Mouse (Mus musculus) adrenal gland, postnatal 36 days (tissue): ENCODE measurements around the gene Lrrc75a. TPM values are rescaled to one million over a fixed set of nuclear protein-coding genes. Genes with fewer than 3 reads are reported as not detected.

ENCODE experiments used
- DNase-seq, 2 experiments: peaks; one replicate each; pipeline ENCODE4 v3.0.0; 2021; ENCODE audit warnings: mixed read lengths in 1 of 2
- total RNA-seq, 2 experiments: library from RNA; stranded (reverse); gene quantifications; 2 replicates each; pipeline ENCODE4 v1.2.3; 2021

The Lrrc75a gene
- total RNA-seq, 2 experiments from 2014 or later = 28.0 to 31.8 TPM

DNA sequence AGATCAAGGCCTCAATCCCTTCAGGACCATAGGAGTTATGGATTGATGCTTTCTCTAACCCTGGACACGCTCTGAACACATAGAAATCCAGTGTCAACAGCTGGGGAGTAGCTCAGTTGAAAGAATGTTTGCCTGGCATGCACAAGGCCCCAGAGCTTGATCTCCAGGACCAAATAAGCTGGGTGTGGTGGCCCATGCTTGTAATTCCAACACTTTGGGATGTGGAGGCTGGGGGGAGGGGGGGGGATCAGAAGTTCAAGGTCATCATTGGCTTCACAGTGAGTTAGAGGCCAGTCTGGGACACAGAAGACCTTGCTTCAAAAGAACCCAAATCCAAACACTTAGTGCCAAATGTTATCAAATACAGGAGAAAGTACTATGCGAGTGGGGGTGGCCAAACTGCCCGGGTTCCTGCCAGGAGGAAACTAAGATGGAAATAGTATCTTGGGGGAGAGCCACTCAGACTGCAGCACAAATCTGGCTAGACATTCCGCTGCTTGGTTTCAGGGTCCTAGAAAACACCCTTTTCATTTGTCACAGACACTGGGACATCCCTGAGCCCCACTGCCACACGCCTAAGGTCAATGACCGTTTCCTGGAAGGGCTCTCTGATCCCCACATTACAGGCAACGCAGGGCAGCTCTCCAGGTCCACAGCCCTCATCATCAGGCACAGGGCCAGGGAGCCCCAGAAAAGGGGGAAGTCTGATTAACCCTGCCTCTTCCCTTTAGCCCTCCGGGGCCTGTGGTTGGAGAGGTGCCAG lies 2.4 kb downstream of the Lrrc75a start:
- DNase-seq = peak; percentile 58 to 72

DNA sequence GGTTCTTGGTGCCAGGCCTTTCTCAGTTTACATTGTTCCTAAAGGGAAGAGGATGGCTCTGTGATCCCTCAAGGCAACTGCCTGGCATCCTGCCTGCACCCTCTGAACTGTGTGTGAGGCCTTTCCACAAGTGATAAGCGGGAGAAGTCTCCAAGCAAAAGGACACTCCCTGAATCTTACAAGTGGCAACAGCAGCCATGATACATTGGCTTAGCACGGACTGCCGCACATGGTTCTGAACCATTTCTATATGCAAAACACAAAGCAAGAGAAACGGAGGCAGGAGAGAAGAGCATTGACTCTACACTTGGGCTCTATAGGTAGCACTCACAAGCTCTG lies 3.0 kb downstream of the Lrrc75a start:
- peak; percentile 61 to 67 for DNase-seq

DNA sequence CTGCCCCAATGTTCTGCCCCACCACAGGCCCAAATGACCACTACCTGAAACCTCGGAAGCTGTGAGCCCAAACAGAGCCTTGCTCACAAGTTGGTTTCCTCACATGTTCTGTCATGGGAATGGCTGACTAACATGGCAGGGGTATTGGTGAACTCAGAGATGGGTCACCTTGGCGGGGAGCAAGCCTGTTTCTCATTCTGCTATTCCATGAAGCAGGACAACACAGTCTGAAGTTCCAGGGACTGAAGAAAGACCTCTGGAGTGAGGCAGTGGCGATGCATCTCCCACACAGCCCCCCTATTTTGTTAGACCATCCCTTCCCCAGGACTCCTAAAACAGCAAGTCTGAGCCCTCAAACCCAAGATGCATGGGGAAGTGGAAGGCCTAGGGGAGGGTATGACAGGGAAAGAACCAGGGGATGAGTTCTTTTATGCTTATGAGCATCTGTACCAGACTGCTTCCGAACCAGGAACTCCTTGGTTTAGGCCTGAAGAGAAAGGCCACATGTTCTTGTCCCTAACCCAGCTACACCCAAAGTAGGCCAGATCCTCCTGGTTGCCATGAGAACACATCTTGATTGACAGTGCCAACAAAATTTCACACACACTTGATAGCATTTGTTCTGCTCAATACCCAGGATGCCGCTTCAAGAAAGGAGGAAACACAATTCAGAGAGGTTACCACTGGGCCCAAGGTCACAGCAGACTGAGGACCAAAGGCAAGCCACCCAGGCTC lies 3.6 kb downstream of the Lrrc75a start:
- DNase-seq = no peak

DNA sequence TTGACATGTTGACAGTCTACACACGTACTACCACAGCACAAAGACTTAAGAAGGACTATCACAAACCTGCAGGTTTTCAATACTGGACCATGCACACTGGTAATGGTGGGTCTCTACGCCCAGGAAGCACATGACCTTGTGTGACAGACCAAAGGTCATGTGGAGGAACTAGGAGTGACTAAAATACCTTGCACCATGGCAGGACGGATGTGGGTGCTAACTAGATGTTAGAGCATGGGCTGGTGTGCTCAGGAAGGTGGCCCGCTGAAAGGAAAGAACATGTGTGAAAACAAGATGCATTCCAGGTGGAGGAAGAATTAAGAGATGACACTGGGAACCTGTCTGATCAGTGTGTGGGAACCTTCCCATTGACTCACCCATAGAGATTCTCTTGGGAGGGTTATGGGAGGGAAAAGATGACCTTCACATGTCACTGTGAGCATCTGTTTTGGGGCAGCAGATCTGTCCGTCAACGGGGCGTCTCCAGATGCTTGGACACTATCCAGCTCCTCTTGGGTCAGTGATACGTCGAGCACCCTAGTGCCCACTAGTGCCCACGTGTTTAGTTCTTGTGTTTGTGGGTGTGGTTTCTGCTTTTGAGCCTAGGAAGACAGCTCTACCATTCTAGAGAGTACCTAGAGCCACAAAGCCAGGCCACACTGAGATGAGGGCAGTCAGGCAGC lies 4.5 kb downstream of the Lrrc75a start:
- DNase-seq = peak in 1 of 2 experiments; percentile 40

DNA sequence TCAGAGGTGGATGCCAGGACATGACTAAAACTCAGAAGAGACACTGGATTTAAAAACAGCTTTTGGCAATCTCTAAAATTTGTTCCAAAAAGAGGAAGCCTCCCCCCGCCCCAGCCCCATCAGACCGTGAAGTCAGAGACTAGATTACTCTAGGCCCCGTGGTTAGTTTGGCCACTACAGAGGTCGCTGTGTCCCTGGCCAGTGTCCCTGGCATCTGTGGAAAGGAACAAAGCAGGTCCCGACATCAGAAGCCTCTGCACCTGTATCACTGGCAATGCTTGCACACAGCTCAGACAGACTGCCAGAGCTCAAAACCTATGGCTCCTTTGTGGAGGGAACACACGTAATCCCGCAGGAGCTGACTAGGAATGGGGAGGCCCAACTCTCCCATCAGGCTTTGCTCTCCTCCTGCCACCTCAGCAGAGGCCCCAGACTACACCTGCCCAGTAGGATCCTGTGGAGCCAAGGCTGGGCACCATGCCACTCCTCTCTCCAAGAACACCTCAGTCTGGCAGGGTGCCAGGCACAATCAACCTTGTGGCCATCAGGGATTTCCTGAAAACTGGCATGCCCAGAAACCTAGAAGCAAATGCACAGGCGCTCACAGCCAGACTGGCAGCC lies 5.2 kb downstream of the Lrrc75a start:
- DNase-seq = peak; percentile 56 to 65

DNA sequence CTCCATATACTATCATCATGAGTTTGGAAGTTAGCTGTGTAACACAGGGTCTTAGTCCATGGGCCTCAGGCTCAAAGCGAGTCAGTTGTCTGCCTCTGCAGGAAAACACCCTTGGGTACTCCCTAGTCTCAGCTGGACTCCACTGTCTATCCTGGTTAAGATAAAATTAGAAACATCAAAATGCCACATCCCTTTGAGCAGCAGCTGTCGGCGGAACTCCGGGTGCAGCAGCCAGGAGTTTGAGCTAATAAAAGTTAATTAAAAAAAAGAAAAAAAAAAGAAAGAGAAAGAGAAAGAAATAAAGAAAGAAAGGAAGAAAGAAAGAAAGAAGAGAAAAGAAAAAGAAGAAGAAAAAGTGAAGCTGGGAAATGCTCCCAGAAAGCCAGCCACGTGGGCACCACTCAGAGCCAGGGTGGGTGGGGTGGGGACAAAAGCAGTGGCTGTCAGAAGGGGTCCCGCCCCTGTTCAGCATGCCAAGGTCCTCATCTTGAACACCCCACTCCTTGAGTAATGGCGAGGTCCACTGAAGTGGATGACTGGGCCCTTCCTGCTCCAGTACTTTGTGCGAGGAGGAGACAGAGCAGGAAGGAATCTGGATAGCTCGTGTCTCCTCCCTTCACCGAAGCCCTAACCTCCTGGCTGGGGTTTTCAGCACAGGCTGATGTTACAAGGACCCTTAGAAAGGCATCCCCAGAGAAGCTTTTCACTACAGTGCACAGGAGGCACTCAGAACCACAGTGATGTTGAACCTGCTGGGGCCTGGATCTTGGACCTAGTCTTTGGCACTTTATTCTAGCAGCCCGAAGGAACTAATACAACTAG lies 6.1 kb downstream of the Lrrc75a start:
- DNase-seq = no peak

DNA sequence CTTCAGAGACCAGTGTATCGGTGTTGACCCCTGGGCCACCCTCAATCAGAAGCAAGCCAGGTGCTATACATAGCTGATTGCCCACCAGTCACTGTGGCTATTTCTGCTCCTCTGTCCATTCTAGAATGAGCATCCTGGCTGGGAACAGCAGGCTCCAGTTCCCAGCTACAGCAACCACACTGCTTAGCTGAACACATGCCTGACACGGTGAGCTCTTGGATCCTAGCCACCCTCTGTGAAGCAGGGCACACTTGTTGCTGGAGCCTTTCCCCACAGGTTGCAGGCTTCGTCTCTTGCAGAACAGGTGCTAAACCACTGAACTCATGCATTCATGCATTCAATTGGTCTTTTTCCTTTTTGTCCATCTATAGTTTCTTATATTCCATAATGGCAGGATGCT lies 7.9 kb downstream of the Lrrc75a start:
- DNase-seq = no peak

DNA sequence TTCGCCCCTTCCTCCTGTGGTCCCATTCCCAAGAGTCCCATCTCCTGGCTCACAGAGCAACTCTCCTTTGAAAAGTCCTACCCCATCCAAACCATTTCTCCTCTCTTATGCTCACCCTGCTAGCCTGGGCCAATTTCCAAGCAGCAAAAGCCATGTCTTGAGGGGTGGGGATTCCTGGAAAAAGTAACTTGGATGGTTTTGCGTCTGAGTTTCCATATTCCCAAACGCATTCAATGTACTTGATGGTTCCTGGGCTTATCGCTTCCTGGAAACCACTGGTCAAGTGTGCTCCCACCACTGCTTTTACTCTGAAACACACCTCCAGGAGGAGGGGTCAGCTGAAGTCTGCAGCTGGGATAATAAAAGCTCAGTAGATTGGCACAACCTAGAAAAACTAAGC lies 9.9 kb downstream of the Lrrc75a start:
- no peak for DNase-seq

DNA sequence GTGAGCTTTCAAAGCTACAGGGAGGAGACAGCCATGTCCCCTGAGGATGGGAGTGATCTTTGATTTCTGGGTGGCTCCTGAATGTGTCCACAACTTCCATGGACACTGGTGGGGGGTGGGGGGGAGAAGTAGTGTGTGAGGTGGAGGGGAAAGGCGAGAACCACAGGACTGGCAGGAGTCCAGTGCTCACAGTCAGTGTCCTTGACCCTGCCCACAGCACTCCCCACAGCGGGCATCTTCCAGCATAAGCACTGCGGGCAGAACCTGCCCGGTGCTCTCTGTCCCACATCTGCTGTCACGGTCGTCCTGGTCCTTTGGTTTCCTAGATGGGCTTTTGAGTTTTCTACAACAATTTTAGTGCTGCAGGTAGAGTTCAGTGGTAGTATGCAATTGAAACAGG lies 10.5 kb downstream of the Lrrc75a start:
- peak; percentile 73 to 78 for DNase-seq

DNA sequence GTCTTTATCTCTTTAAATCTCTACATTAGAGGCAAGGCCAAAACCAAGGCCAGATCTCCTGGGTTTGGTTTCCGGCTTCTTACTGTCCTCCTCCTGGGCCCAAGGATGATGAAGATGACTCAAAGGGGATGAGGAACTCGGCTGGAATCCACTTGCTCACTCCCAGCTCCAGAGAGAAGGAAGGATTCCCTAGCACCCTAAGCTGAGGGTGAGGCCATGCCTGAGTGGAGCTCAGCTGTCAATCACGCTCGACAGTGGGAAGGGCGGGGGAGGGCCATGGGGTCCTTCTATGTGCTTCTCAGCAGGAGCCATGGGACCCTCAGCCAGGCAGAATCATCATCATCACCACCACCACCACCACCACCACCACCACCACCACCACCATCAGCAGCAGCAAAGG lies 10.9 kb downstream of the Lrrc75a start:
- DNase-seq = peak; percentile 65 to 69

DNA sequence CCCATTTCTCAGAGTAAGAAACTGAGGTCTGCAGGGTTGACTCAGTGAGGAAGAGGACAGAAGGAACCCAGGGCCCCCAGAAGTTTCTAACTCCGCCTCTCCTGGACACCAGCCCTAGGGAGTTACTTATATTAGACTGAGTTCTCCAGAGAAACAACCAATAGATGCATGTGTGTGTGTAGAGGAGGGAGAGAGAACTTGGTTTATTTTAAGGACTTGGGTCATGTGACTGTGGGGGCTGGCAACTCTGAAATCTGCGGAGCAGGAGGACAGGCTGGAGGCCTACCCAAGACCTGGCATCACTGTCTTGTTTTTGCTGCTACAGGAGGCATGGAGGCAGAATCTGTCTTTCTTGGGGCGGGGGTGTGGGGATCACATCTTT lies 11.5 kb downstream of the Lrrc75a start:
- DNase-seq = peak in 1 of 2 experiments; percentile 31

DNA sequence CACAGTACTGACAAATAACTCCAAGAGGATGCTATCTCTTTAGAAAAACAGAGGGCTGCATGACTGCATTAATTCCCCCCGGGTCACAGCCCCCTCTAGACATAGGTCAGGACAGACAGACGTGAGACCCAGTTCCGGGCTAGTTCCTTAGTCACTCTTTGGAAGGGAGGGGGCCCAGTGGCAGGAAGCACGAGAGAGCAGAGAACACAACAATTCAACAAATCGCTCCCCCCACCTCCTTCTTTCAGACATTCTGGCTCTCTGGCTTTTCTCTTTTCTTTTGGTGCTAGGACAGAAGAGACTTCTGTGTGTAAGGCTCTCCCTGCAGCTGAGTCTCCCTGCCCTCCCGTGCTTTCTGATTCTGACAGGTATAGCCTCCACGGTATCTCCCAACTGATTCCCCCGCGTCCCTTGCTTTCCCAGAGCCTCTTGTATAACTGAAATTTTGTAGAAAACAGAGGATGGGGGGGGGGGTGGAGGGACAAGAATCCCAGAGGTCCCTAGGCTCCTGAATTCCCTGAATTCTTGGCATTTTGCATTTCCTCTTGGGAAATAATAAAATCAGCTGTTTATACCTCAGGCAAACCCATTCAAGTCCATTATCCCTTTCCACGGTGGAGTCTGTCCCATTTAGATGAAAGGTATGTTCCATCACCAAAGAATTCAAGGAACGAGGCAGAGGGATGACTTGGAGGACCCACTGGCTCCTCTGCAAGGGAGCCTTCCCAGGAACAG lies 12.1 kb downstream of the Lrrc75a start:
- DNase-seq = no peak

DNA sequence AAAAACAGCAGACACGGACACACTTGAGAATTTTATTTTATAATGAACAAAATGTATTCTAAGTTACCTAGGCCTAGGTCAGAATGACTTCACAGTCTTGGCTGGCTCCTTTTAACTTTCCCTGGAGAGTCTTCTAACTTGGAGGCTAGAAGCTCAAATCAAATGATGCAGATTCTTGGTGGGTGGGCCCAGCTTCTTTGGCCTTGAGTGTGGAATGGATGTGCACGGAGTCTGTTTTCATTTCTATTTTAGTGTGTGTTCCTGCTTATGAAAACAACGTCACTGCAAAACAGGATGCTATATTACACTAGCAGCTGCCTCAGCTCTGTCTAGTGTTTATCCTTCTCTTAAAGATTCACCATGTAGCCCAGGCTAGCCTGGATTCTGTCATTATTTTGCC lies 12.9 kb downstream of the Lrrc75a start:
- DNase-seq = no peak

DNA sequence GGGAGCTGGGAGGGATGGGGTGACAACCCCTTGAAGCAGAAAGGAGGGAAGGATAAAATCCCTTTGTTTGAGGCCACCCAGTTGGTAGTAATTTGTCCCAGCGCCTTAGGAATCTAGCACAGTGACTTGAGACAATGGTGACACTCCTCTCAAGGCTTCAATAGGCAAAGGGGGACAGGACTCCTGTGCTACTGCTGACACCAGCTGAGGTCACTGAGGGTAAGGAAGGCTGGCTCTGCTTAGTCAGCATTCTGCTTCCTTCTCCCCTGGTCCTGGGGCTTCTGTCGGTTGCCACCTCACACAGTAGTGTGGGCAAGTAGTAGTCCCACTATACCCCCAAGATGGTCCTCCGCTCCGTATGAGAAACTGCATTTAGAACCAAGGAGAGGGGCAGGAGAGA lies 17.2 kb downstream of the Lrrc75a start:
- no peak for DNase-seq

DNA sequence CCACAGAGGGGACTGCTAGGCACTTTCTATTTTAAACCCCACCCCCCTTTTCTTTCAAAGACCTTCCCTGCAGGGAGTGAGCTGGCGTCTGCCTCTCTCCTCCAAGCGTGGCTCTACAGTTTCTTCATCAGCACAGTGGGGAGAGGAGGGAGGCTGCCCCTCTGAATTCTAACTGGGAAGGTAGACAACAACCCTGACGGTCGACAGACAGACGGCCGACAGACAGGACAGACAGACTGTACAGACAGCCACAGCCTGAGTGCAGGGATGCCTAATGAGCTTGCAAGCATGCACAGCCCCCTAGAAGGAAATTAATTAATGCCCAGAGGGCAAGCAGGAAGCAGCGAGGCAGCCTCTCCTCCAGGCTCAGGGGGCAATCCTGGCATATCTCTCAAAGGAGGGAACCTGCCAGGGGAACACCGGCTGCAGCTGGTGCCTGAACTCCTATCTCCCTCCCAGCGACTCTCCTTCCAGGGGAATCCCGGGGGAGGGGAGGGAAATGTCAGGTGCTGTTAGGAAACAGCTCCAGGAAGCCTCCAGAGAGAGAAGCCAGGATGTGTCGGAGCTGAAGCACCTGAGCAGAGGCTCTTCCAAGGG lies 18.0 kb downstream of the Lrrc75a start:
- no peak for DNase-seq

DNA sequence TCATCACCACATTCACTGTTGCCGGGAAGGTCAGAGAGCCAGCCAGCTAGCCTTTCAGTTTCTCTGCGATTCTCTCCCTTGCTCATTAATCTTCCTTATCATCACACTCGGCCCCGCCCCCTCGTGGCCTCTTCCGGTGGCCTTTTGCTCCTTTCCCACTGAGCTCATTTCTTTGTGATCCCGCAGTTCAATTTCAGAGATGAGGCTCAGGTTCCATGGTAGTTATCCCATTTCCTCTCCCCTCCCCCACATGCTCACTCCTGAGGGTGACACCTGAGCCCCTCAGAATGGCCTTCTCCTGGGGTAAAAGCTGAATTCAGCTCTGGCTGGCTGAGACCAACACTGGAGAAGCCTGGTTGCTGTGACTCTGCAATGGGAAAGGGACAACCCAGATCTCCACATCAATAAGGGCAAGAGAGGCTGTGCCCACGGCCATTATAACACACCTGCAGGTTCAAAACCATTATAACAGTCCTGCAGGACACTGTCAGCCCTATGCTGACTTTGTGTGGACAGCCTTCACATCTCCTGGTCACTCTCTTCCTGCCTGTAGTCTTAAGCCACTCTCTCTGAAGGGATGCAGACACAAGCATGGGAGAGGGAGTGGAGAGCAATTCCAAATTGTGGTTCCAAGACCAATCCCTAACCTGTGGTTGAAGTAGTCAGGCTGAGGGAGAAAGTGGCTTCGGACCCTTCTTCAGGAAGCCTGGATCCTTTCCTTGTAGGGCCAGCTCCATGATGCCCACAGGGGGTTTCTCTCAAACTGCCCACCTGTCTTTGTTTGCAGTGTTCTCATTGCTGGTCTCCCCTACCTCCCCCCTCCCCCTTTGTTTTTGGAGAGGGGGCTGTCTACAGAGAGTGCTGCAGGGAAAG lies 18.7 kb downstream of the Lrrc75a start:
- DNase-seq = peak; percentile 83 to 86

DNA sequence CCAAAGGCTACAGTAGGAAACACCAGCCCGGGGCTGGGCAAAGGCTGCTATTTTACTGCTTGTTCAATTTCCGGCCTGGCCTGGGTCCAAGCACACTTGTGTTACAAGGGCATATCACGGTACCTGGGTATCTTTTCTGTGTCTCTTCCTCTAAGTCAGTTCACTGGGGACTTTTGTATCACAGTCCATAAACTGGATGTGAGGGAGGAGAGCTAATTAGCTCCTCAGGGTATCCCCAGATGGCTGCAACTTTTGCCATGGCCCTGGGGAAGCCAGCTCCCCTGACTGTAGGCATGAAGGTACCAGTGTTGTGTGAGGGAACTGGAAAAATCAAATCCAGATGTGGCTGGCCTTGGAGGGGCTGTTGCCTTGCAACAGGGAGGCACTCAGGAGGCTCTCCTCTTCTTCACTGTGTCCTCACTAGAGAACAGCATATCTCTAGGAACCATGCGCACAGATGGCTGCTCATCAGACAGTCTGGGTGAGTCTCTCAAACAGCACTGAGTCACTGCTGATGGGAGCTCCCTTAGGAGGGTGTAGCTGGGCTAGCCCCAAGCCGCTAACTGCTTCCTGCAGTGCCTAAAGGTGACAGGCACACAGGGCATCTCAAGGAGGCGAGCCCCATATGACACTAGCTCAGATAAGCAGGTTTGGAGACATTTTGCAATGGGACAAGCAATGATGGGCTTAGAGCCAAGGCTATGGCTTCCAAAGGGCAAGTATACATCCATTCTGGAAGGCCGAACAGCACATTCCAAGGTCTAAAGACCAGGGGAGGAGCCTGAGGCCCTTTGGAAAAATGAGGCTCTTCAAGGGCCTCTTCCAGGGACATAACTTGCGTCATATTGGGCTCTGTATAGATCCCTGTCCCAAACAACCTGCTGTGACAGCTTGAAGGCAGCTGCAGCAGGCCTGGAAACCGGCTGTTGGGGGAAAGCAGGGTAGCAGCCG lies 23.7 kb downstream of the Lrrc75a start:
- peak; percentile 58 to 63 for DNase-seq

DNA sequence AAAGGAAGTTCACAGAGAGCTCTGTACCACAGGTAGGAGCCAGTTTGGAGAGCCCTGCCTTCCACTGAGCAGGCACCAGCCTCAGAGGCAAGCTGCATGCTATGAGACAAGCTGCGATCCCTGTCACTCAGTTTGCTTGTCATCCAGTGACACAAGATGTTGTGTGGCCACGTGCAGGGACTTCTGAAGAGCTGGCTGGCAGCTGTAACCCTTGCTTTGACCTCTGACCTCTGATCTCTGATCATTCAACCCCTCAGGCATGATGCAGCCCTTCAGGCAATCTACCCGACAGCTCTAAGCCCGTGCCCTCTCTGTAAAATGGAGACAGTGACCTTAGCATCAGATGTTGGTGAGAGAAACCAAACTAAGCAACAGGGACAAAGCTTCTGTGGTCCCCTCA lies 25.5 kb downstream of the Lrrc75a start:
- DNase-seq = no peak
